Mouse (Mus musculus): ENCODE results near the gene Inhba.
A peak's percentile ranks its signal among the peaks of the same experiment; 100 is the strongest.

DNA sequence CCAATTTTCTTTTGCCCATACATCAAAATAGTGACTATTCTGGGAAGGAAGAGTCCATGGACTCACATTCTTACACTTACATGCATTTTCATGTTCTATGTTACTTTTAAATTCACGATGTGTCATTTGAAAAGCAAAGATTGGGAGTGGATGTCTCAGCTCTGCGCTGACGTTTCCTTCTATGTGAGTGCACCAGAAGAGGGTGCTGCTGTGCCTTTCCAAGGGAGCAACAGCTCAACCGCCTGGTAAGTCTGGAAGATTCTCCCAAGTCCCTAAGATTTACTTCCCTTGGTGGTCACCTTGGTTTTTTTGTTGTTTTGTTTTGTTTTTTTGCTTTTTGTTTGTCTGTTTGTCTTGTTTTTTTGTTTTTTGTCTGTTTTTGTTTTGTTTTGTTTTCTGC lies 6.1 kb upstream of the Inhba start:
- TF ChIP-seq POLR2A (IDR thresholded peaks at IDR 0.05; ENCODE audit: extremely low read depth, insufficient read depth, low read length) (no peak), CTCF (IDR thresholded peaks at IDR 0.05; ENCODE audit: low read depth, low read length) (peak; percentile 80)
